Mouse (Mus musculus) G1E (cell line): Measurements from ENCODE around the gene Fbxl2.

Experiments
- CTCF ChIP-seq: IDR thresholded peaks from 2 replicates; pipeline ENCODE4 v1.5.1; 2012; ENCODE audit warnings: low read depth, low read length, inconsistent platforms, mixed read lengths
- GATA1 ChIP-seq: IDR thresholded peaks from 2 replicates; pipeline ENCODE4 v1.6.1; 2012; ENCODE audit warnings: borderline replicate concordance, low read length, inconsistent platforms, mixed read lengths
- GATA2 ChIP-seq: IDR thresholded peaks from 2 replicates; pipeline ENCODE4 v1.6.1; 2012; ENCODE audit warnings: low read depth, low read length, inconsistent platforms, borderline replicate concordance
- POLR2AphosphoS5 ChIP-seq: IDR thresholded peaks from 2 replicates; pipeline ENCODE4 v1.6.1; 2012; ENCODE audit warnings: low read depth, low read length, inconsistent platforms; ENCODE audit not compliant: insufficient replicate concordance

DNA sequence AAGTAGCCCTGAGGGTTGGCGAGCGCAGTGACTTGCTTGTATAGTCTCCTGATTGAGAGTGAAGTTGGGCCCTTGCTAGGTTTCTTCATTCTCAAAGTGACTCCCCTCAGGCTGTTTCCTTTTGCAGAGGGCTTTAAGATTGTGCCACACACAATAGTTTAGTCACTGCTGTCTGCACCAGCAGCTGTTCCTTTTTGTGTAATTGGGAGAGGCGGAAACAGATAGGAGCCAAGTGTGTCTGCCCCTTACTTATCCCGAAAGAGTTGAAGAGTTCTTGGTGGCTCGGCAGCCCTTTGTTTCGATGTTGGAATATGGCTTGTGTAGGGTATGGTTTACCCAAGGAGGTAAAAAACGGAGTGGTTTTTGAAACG is 113.9 kb downstream of the Fbxl2 start:
- no peak for TF ChIP-seq GATA1
- no peak for TF ChIP-seq CTCF
- no peak for TF ChIP-seq POLR2AphosphoS5
- TF ChIP-seq GATA2: no peak
